Mouse (Mus musculus) cortical plate, adult 2 months (tissue): ENCODE measurements around the gene Tent5c. TPM values are rescaled to one million over a fixed set of nuclear protein-coding genes. Genes with fewer than 3 reads are reported as not detected.

Source experiments
- H3K27ac ChIP-seq: fragments of 200-500 bp; 2 replicates; pipeline ENCODE4 v1.5.1; 2012; ENCODE audit warnings: low read length, control low read depth, inconsistent platforms; ENCODE audit not compliant: insufficient read depth
- H3K4me1 ChIP-seq: fragments of 200-500 bp; 2 replicates; pipeline ENCODE4 v1.6.1; 2011; ENCODE audit warnings: low read length; ENCODE audit not compliant: control insufficient read depth, insufficient read depth
- H3K4me3 ChIP-seq: fragments of 200-500 bp; 2 replicates; pipeline ENCODE4 v1.5.1; 2011; ENCODE audit warnings: mild to moderate bottlenecking, low read length, control low read depth; ENCODE audit not compliant: insufficient read depth
- CTCF ChIP-seq: fragments of 200-500 bp; IDR thresholded peaks from 2 replicates; pipeline ENCODE4 v1.5.1; 2011; ENCODE audit warnings: mild to moderate bottlenecking, control low read depth, low read length; ENCODE audit not compliant: insufficient read depth; ENCODE audit errors: extremely low read depth
- POLR2A ChIP-seq: fragments of 200-500 bp; IDR thresholded peaks from 2 replicates; pipeline ENCODE4 v1.6.1; 2011; ENCODE audit warnings: mild to moderate bottlenecking, low read length, control low read depth; ENCODE audit not compliant: insufficient read depth; ENCODE audit errors: extremely low read depth
- polyA plus RNA-seq: library from polyadenylated mRNA; depleted of rRNA; stranded (reverse); fragments of >200 nt; gene quantifications from 2 replicates; pipeline ENCODE4 v1.2.3, GENCODE M21; 2012; rRNA removed

The Tent5c gene
- polyA plus RNA-seq: 0.98 and 1.0 TPM in 2 replicates

- TF ChIP-seq CTCF (no peak), POLR2A (no peak)
- Histone ChIP-seq H3K4me1 (no peaks in the 10 kb centered on the region), H3K27ac (no peak within 1 kb of the TSS), H3K4me3 (peak within 1 kb of the TSS; percentile 48)
Measured at GRCm38 (mm10) chr3:100489133-100490009, at the start of gene Tent5c. TSS of gene Tent5c (minus strand) at chr3:100489324.

GRCm38 (mm10) chr3:100536686-100537085 is 47.6 kb upstream of the Tent5c start:
- H3K4me3 ChIP-seq: no peak overlapping the region
- no peaks in the 10 kb centered on the region for H3K4me1 ChIP-seq
- H3K27ac ChIP-seq: no peak overlapping the region
- no peak for TF ChIP-seq POLR2A
- no peak for TF ChIP-seq CTCF

- H3K4me3 ChIP-seq: no peak overlapping the region
- H3K4me1 ChIP-seq: no peaks in the 10 kb centered on the region
- TF ChIP-seq POLR2A (no peak), CTCF (no peak)
- H3K27ac ChIP-seq: no peak overlapping the region
Measured at GRCm38 (mm10) chr3:100535902-100536301, 46.8 kb upstream of the Tent5c start.

- no peak overlapping the region for H3K4me3 ChIP-seq
Measured at GRCm38 (mm10) chr3:100535298-100535697, 46.2 kb upstream of the Tent5c start.

DNA sequence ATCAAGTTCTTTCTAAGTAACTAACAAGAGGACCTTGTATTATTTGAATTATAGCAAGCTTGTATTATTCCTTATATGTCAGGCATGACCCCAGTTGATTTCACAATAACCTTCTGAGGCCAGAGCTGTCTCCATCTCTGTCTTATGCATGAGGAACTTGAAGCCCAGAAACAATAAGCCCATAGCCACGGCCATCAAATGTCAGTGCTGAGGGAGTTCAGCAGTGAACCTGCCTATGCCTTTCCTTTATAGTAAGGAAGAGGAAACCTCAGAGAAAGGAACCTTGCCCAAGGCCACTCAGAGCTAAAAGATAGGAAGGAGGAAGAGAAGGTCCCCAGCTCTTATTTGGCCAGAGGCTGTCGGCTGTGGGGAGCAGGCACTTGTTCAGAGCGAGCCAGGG is 45.3 kb upstream of the Tent5c start:
- TF ChIP-seq CTCF: no peak
- no peak for TF ChIP-seq POLR2A
- no peak overlapping the region for H3K27ac ChIP-seq
- H3K4me3 ChIP-seq: no peak overlapping the region
- no peaks in the 10 kb centered on the region for H3K4me1 ChIP-seq

More at GRCm38 (mm10) chr3:100535298-100535697, 46.2 kb upstream of the Tent5c start:
- Histone ChIP-seq H3K27ac (no peak overlapping the region), H3K4me1 (no peaks in the 10 kb centered on the region)
- no peak for TF ChIP-seq CTCF
- no peak for TF ChIP-seq POLR2A

- TF ChIP-seq POLR2A: no peak
- no peak for TF ChIP-seq CTCF
- no peaks in the 10 kb centered on the region for H3K4me1 ChIP-seq
- H3K4me3 ChIP-seq: no peak overlapping the region
- no peak overlapping the region for H3K27ac ChIP-seq
Measured at GRCm38 (mm10) chr3:100533429-100533828, 44.3 kb upstream of the Tent5c start.

DNA sequence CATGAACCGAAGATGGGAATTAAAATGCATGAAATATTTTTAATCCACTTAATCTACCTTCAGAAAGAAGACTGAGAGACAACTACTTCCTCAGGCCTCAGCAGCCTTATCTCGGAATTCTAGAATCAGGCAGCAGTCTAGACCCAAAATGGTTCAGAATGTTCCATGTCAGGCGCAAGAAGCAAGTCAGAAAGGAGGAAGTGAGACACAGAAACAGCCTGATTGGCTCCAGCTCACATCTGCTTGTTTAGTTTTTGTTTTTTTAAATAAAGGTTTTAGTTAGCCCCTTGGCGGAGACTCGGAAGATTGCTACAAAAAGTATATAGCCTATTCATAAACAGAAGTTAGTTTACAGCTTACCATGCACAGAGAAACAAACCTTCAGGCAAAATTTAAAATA is 41.8 kb upstream of the Tent5c start:
- no peaks in the 10 kb centered on the region for H3K4me1 ChIP-seq
- TF ChIP-seq CTCF (no peak), POLR2A (no peak)
- H3K4me3 ChIP-seq: no peak overlapping the region
- no peak overlapping the region for H3K27ac ChIP-seq

- no peak for TF ChIP-seq POLR2A
- TF ChIP-seq CTCF: no peak
- Histone ChIP-seq H3K4me3 (no peak overlapping the region), H3K27ac (no peak overlapping the region), H3K4me1 (no peaks in the 10 kb centered on the region)
Measured at GRCm38 (mm10) chr3:100530244-100530788, 41.2 kb upstream of the Tent5c start.

DNA sequence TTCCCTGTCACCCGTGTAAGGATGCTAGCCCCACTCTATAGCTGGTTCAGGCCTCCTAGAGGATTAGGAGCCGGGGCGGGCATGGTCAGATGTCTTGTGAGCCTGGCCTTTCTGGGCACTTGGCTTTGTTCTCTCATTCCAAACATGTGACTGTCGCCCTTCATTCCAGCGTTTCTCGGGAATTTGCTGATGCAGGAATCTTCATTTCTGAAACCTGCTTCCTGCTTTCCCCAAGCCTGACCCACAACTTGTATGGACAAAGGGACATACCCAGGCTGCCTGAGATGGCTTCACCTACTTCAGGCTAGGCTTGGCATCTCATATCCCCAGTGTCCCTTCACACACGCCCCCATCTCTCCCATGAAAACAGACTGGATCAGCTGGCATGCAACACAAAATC is 33.5 kb upstream of the Tent5c start:
- TF ChIP-seq POLR2A: no peak
- TF ChIP-seq CTCF: no peak
- no peak overlapping the region for H3K4me3 ChIP-seq
- H3K27ac ChIP-seq: no peak overlapping the region
- no peaks in the 10 kb centered on the region for H3K4me1 ChIP-seq

GRCm38 (mm10) chr3:100521626-100522025 is 32.5 kb upstream of the Tent5c start:
- Histone ChIP-seq H3K4me1 (no peaks in the 10 kb centered on the region), H3K4me3 (no peak overlapping the region), H3K27ac (no peak overlapping the region)
- TF ChIP-seq CTCF (no peak), POLR2A (no peak)
